Mouse (Mus musculus) adrenal gland, postnatal 36 days (tissue): Measurements from ENCODE around the gene Mtmr10. TPM values are rescaled to one million over a fixed set of nuclear protein-coding genes. Genes with fewer than 3 reads are reported as not detected.
A peak's percentile ranks its signal among the peaks of the same experiment; 100 is the strongest.

Source experiments
- DNase-seq, 2 experiments: peaks; one replicate each; pipeline ENCODE4 v3.0.0; 2021; ENCODE audit warnings: mixed read lengths in 1 of 2
- long read RNA-seq, 2 experiments: library from polyadenylated mRNA; stranded (forward); transcript quantifications; one replicate each; pipeline ENCODE4 v2.0.0; 2021; ENCODE audit warnings: borderline sequencing depth in 2 of 2
- total RNA-seq, 2 experiments: library from RNA; stranded (reverse); gene quantifications; 2 replicates each; pipeline ENCODE4 v1.2.3; 2021

Gene Mtmr10
- 10 to 100 TPM; 26.6 to 28.4 TPM for total RNA-seq
- long read RNA-seq, experiment 1, full-length matches to known transcripts = 6 of 13 reads
- long read RNA-seq, experiment 1, partial matches to known transcripts = 4 of 13 reads
- long read RNA-seq, experiment 1, other reads (novel, unspliced or antisense) = 3 of 13 reads
- long read RNA-seq, experiment 2, full-length matches to known transcripts = 3 of 3 reads
- long read RNA-seq, experiment 2, partial matches to known transcripts = 0 of 3 reads
- long read RNA-seq, experiment 2, other reads (novel, unspliced or antisense) = 0 of 3 reads

DNA sequence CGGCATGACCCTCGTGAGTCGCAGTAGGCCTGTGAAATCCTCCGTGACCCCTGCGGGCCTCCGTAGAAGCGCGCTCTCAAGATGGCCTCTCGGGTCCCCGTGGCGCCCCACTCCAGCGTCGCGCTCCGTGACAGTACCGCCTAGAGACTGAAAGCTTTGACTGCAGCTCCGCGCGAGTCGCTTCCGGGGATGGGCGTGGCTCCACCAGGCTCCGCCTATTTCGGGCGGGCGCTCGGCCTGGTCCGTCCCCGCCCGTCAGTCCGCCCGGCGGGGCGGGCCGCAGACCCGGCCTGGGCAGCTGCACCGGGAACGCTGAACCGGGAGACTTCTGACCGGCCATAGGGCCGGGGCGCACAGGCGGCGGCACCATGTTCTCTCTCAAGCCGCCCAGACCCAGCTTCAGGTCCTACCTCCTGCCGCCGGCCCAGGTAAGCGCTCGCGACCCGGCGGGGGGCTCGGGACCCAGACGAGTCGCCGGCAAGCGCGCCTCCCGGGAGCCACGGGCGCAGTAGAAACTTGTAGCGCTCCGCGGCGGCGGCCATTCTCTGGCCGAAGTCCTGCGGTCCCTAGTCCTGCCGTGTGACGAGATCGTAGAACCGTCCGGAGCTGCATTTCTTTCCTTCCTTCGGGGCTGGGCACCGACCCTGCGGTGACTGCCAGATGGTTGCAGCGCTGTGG, at the start of gene Mtmr10:
Mtmr10 (plus strand) TSS at position 240 of the 678 bp plus-strand sequence.
- DNase-seq = peak; percentile 99

DNA sequence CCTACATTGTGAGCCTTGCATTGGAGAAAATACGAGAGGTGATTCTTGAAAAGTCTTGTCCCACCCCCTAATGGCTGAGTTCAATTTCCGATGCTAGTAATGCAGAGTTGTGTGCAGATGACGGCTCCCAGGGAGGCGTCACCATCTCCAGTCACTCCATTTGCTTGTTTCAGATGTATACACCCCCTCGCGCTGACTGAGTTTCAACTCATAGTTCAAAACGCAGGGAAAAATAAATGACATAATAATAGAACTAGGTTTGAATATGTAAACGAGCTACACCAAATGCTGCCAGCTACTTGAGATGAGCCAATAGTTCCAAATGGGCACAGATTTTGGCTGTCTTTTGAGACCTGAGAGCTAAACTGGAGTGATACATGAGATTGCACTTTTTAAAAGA, 49.7 kb upstream of the Mtmr10 start:
- no peak for DNase-seq

DNA sequence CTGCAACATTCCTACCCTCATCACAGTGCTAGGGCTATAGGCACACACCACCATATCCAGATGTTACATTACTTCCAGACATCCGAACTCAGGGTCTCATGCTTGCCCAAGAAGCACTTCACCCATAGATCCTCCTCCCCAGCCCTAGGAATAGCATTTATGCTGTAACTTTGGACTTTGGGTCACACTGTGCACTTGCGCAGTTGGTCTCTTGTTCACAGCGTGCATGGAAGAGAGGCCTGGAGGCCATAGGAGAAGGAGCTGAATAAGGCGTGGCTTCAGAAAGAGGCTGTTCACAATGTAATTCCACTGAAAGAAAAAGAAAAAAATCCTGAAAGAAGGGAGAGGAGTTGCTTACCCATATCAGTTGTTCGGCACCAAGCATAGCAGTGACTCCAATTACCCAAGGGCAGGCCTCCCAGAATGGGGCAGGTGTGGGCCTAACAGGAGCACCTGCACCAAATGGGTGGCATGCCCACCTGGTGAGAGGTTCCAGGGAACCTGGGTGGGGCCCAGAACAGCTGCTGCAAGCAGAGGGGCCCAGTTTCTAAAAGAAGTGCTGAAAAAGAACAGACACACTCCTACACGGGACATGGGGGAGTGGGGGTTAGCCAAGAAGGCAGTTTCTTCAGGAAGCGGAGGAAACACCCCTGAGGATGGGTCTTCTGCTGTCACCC, 48.9 kb upstream of the Mtmr10 start:
- DNase-seq = no peak

DNA sequence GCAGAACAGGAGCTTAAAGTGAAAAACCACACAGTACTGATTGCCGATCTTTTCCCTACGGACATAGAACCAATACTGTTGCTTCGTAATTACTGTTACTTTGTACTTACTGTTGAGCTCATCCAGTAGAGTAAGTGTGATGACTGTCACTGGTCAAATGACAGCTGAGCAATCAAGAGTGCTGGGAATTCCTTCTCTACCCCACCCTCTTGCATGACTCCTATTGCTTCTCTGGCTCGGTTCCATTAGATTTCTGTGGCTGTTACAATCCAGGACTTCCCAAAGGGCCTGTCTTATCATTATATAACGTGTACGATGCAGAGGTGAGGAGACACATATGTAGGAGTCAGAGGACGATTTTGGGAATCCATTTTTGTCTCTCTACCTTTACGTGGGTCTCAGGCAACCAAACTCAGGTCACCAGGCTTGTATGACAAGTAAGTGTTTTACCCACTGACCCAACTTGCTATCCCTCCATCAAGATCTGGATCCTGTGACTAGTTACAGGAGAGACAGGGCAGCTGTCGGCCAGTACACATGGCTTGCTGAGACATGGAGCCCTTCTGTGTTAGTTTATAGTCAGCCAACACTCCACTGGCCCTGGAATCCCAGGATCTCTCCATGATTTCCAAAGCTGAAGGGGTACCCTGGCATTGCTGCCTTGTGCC, 48.2 kb upstream of the Mtmr10 start:
- DNase-seq = no peak

DNA sequence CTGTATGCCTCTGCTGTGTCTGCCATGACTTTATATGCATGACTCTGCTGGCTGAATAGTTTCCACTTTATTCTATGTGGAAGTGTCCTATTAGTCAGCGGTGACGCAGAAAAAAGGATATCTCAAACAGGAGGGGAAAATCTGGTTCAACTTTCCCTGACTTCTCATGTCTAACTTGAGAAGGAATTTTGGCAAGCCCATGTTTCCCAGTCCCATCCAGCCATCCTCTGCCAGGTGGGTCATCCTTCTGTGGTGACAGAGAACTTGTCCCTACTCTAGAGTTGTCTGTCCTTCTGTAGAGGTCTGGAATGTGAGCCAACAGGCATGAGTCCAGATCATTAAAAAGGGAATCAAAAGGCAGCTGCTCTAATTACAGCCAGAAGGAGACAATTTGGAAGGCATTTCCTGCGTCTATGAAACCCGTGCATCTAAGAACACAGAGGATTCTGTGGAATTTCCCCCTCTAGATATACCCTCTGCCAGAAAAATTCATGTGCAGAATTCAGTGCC, 47.6 kb upstream of the Mtmr10 start:
- DNase-seq = no peak

DNA sequence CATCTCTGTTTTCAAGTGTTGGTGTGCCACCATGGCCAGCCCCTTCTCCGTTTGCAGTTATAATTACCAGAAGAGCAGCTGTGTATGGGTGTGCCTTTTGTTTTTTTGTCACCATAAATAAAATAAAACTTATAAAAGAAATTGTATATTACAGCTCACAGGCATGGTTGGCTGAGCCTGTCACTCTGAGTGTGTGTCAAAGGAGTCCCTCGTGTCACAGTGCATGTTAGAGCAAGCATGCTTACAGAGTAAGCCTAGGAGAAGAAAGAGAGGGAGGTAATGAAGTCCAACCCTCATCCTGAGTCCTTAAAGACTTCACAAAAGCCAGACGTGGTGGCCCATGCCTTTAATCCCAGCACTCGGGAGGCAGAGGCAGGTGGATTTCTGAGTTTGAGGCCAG, 45.0 kb upstream of the Mtmr10 start:
- no peak for DNase-seq

DNA sequence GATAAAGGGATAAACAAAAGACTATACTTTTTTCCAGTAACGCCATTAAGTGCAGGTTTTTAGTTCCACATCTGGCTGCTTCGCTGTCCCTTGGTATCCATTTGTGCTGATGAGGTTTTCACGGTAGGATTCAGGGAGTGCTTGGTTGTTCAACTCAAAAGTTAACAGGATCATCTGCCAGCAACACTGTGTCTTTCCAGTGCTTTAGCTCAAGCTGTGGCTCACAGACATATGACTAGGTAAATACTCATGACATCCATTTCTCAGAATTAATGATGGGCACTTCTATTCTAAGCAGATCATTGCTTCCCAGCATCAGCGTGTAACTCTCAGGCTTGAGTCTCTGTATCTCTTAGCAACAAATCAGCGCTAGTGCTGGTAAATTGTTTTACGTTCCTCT, 43.1 kb upstream of the Mtmr10 start:
- no peak for DNase-seq

DNA sequence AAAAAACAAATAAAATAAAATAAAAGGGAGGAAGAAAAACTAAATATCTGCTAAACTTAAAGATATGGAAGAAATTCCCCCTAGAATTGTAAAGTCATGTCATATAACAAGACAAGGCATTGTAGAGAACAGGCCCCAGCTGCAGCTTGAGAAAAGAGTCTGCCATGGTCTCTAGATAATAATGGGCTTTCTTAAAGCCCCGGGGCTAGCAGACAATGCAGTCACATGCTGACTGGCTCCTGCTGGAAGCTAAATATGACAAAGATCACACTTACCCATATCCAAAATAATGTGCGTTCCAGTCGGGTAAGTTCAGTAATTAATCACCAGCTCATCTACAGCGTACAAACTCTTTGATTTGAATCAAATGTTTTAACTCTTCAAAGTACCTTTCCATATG, 40.7 kb upstream of the Mtmr10 start:
- DNase-seq = no peak

DNA sequence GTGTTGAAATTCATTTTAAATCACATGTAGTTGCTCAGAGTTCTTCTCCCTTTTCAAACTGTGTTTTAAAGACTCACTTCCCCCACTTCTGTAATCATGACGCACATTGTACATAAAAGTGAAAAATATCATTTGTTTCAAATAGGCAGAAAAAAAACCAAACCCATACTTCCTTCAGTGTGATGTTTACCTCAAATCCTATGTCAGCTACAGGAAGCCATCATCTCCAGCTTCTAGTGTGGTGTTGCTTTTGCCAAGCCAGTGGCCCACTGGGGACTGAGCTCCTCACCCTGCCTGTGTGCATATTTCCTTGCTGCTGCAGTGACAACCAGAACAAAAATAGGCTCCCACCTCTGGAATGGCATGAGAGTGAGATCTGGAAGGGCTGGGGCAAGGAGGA, 39.1 kb upstream of the Mtmr10 start:
- DNase-seq = no peak

DNA sequence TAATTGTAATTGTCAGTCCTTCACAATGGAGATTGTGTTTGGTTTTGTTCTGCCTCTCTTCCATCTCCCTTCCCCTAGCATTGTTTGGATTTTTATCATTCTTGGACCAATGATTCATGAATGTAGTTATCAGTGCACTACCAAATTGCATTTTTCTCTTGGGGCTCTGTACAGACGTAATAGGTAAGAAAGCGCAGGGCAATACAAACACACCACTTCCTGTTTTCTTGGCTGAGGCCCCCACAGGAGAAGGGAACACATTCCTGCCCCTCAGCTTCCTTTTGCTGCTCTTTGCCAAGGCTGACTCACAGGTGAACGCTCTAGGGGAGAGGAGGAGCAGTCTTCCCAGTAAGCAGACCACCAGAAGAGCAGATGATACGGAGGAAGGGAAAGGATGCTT, 37.7 kb upstream of the Mtmr10 start:
- DNase-seq = no peak

DNA sequence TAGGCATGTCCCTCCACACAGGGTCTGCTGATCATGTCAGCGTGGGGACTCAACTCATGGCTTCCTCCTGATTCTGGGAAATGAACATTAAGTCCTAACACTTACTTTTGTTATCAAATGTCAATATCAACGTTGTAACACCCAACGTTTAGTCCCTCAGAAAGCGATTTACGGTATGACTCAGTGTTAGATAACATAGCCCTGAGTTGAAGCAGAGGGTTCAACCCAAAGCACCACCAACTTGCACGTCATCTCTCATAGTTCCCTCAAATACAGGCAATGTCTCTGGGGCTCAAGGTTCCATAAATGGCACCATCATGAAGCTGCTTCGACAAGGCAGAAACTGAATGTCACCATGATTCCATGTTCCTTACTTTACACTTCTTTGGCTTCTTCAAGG, 37.0 kb upstream of the Mtmr10 start:
- DNase-seq = no peak

DNA sequence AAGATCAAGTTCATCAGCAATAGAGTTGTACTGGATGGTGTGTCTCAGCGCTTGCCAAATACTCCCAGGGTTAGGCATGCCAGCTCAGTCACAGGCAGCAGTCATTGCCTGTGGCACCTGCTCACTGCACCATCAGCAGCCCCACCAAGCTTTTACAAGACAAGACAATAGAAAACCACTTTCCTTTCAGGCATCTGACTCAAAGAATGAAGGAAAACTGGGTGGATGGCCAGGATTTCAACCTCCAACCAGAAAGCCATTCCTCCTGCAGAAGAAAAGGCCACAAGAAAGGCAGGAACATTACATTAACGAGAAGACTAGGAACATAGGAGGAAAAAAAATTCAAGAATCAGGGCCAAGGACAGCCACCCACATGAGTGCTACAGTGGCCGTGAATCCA, 33.7 kb upstream of the Mtmr10 start:
- peak in 1 of 2 experiments; percentile 6 for DNase-seq

DNA sequence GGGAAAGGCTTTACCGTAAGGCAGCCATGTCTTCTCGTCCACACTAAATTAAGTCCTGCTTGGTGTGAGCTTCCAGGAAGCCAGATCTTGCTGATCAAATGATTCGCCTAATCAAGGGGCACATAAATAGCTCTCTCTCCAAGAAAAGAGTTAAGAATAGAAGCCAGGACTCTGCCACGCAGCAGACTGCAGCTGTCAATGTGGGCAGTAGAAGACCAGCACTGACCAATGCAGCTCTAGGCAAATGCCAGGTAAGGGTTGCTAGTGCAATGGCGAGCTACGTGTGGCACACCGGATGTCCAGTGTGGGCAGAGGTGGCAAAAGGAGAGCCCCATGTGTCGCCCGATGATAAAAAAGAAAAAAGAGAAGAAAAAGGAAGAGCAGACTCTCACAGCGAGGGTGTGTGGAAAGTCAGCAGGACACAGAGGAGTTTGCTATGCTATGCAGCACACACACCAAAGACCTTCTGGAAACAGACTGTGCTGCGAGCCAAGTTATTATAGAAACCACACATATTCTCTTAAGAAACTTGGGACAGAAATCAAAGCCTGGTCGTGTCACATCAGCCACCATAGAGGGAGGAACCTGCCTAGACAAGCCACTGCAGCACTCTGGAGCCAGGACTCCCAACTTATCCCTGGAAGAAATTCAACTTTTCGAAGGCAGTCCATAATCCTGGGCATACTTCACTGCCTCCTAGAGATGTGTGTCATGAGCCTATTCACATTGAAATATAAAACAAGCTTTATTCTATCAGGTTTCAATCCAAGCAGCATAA, 21.8 kb upstream of the Mtmr10 start:
- DNase-seq = no peak

DNA sequence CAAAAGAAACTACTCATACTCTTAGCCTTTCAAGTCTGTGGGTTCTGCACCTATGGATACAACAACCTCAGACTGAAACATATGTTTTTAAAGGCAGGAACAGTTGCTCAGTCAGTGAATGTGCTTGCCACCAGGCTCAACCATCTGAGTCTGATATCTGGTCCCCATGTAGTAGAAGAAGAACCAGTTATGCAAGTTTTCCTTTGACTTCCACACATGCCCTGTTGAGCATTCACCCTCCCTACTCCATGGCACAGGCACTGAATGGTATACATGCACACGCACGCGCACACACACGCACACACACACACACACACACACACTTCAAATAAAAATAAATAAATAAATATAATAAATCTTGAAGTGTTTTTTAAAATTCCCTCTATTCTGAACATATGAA, 20.9 kb upstream of the Mtmr10 start:
- no peak for DNase-seq

DNA sequence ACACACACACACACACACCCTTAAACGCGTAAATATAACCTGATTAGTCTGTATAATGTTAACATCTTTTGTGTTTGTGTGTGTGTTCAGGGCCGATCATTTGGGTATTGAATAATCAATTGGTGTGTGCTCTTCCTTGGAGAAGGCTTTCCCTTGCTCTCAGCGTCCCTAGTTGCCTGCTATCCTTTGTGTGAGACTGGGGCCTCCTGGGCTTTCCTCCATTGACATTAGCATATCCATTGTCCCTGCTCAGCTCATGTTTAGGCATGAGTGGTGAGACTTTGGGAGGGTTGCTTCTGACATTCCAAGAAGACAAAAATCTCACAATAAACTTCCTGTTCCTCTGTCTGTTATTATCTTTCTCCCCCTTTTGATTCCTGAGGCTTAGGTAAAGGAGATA, 15.5 kb upstream of the Mtmr10 start:
- DNase-seq = no peak

DNA sequence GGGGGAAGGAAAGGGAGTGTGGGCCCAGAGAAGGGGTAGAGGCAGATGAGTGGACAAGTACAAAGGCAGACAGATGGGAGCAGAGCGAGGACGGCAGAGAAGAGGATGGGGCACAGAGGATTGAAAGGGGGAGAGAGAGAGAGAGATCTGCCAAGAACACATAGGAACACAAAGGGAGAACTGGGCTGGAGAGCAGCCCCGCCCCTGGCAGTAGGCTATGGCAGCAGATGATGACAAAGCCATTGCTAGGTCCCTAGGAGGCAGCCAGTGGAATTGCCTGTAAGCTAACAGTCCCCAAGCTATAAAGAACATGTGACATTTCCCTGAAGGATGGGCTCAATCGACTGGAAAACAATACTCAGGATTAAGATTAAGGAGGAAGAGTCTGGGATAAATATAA, 11.9 kb upstream of the Mtmr10 start:
- DNase-seq = no peak

DNA sequence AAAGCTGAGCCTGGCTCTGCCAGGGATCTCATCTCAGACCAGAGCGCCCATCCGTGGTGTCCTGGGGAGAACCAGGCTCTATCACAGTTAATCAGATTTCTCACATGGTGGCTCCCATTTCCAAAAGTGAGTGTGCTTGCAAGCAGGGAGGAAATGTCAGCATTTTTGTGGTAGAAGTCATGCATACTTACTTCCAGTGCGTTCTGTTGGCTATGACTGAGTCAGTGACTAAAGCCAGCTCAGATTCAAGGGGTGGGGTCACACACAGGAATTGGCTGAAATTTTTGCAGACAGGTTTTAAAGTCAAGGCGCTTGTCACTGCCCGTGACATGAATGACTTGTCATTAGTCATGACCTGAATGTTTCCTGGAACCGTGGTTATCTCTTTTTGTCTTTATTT, 10.5 kb upstream of the Mtmr10 start:
- peak; percentile 64 to 67 for DNase-seq

DNA sequence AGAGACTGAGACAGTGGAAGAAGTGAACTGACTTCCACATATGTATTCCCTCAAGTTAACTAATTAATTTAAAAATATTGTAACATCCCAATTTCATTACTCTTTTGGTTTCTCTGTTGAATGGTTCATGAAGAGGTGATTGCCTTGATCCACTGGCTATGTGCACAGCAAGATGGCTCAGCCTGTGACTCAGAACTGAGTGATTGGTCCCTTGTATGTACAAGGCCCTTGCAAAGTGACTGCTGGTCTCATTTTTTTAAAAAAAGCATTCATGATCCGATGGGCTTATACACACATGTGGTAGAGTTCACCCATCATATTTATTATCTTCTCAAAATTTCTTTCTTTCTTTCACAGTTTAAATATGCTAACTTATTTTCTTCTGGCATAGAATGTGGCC, 8.9 kb upstream of the Mtmr10 start:
- DNase-seq = peak; percentile 32 to 35

DNA sequence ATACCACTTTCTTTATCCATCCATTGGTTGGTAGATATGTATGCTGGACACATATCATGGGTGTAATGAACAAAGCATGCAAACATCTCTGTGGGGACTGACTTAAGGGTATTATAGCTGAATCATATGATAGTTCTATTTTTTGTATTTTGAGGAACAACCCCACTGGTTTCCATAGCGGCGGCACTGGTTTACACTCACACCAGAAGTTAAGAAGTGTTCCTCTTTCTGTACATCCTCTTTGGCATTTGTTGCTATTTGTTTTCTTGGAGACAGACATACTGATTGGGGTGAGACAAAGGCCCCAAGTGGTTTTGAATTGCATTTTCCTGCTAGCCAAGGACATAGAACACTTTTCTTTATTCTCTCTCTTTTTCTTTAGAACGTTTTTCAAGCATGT, 7.9 kb upstream of the Mtmr10 start:
- no peak for DNase-seq

DNA sequence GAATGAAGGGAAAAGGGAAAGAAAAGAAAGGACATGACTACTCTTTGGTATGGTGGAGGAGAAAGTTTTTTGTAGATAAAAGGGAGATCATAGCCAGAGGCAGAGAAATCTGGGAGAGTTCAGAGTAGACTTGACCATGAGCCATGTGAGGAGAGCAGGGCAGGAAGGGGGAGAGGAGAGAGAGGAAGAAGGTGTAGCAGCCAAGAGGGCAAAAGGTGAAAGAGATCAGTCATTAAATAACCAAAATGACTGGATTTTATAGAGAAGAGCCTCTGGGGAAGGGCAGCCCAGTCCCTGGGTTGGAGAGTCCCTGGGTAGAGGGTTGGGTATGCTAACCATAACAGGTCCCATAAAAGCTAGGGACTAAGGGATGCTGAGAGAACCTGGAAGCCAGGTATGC, 887 bp upstream of the Mtmr10 start:
- no peak for DNase-seq

DNA sequence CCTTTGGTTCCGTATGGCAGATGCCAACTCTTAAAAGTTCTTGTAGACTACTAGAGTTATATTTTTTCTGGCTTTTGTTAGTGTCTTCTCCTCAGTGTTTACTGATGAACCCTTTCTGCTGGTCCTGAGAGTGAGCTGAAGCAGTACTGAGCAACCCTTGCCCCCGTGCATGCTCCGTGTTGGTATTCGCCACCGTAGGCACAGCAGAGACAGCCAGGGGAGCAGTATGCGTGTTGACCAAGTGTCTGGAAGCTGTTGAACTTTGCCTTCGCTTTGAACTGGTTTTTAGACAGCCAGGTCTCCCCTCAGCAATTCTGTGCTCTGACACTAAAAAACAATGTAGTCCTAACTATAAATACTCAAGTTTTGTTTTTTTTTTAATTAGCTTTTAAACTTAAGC, 2.0 kb downstream of the Mtmr10 start:
- no peak for DNase-seq

DNA sequence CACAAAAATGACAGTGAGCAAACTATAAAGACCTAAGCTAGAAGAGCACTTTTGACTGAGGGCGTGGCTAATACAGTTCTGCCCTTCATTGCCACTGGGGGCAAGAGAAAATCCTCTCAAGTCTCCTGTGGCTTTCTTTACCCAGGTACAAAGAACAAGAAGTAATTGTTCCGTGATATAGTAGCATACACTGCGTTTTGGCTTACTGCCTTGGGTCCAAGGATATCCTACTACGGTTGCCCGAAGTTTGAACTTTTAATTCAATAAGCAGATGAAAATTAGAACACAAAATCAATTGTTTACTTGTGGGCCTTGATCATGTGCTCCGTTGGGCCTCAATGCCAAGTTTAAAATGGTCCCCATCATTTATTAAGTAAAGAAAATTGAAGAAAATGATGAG, 3.0 kb downstream of the Mtmr10 start:
- DNase-seq = no peak
